Mouse (Mus musculus) hindbrain, postnatal 0 days (tissue): ENCODE results near the gene Fuk. TPM values are rescaled to one million over a fixed set of nuclear protein-coding genes. Genes with fewer than 3 reads are reported as not detected.

Source experiments
- ATAC-seq: fragments of 200-750 bp; cut with Nextera tagmentation; 2 replicates; pipeline ENCODE4 v1.8.0; 2017; ENCODE audit warnings: mild to moderate bottlenecking, moderate TSS enrichment, moderate library complexity
- DNase-seq: peaks from one replicate; pipeline ENCODE4 v3.0.0-alpha.2; 2015; ENCODE audit warnings: low spot score
- H3K27ac ChIP-seq: fragments of 300-500 bp; sonication (generic); 2 replicates; pipeline ENCODE4 v1.5.1; 2014; ENCODE audit warnings: mild to moderate bottlenecking
- H3K27me3 ChIP-seq: fragments of 300-500 bp; sonication (generic); 2 replicates; pipeline ENCODE4 v1.6.1; 2014; ENCODE audit warnings: low read length, mixed read lengths; ENCODE audit not compliant: insufficient read depth
- H3K36me3 ChIP-seq: fragments of 300-500 bp; sonication (generic); 2 replicates; pipeline ENCODE4 v1.6.1; 2014; ENCODE audit warnings: low read length, mixed read lengths; ENCODE audit not compliant: insufficient read depth
- H3K4me1 ChIP-seq: fragments of 300-500 bp; sonication (generic); 2 replicates; pipeline ENCODE4 v1.6.1; 2014; ENCODE audit warnings: antibody characterized with exemption, low read length, mixed read lengths; ENCODE audit not compliant: insufficient read depth
- H3K4me2 ChIP-seq: fragments of 300-500 bp; sonication (generic); 2 replicates; pipeline ENCODE4 v1.6.1; 2014; ENCODE audit warnings: low read depth, mild to moderate bottlenecking, low read length, moderate library complexity, mixed read lengths
- H3K4me3 ChIP-seq: fragments of 300-500 bp; sonication (generic); 2 replicates; pipeline ENCODE4 v1.5.1; 2014; ENCODE audit warnings: low read length
- H3K9ac ChIP-seq: fragments of 300-500 bp; sonication (generic); replicated peaks from 2 replicates; pipeline ENCODE4 v1.6.1; 2014; ENCODE audit warnings: mild to moderate bottlenecking, low read length, moderate library complexity, mixed read lengths
- H3K9me3 ChIP-seq: fragments of 300-500 bp; sonication (generic); 2 replicates; pipeline ENCODE4 v1.6.1; 2016; ENCODE audit warnings: low read length, mixed read lengths
- CTCF ChIP-seq: IDR thresholded peaks from 2 replicates; pipeline ENCODE4 v1.5.1; 2016; ENCODE audit warnings: antibody characterized with exemption, control low read depth, low read depth
- WGBS: fragments of 180-500 bp; shearing (Covaris S2); extraction: QIAGEN DNeasy Blood & Tissue Kit; methylation state at CpG from one replicate; pipeline ENCODE4 v1.1.7; 2014; 5-methylcytosine and 5-hydroxymethylcytosine counted together
- polyA plus RNA-seq: library from polyadenylated mRNA; unstranded; fragments of >200 nt; fragmentation: Nextera tagmentation; extraction: Ambion mirVana; gene quantifications from 2 replicates; pipeline ENCODE4 v1.2.1, GENCODE M21; 2015
- total RNA-seq: library from RNA; depleted of rRNA; stranded (reverse); fragments of >200 nt; gene quantifications from 2 replicates; pipeline ENCODE4 v1.2.3, GENCODE M21; 2014; rRNA removed

Gene Fuk
- total and polyA plus RNA-seq, 2 experiments from 2014 or later = 5.3 to 17.9 TPM

- Histone ChIP-seq H3K4me3 (peak within 1 kb of the TSS; percentile 79), H3K27me3 (no peaks in the 10 kb centered on the region), H3K27ac (peak within 1 kb of the TSS; percentile 94), H3K9me3 (no peaks in the 10 kb centered on the region), H3K36me3 (peaks cover 43% of the 10 kb centered on the region), H3K4me1 (peaks cover 12% of the 10 kb centered on the region), H3K9ac (peak within 1 kb of the TSS; percentile 83), H3K4me2 (peak within 1 kb of the TSS; percentile 88)
- ATAC-seq (peak; percentile 96), DNase-seq (peak; percentile 95)
- peak; percentile 21; the same call in 1 of the 2 replicates for TF ChIP-seq CTCF
- WGBS = under 1% methylated on average over 53 of the region's 53 CpGs
Observed at GRCm38 (mm10) chr8:110846405-110847170, 55.7 kb downstream of the Fuk start, which contains the start of the genes Cog4 and Sf3b3. Gene Cog4 (plus strand): TSS chr8:110846600. Gene Sf3b3 (minus strand): TSS chr8:110846787.

GRCm38 (mm10) chr8:110845821-110846404 is 56.4 kb downstream of the Fuk start:
- peak overlapping the region; percentile 79 for H3K4me3 ChIP-seq
- no peak for ATAC-seq
- DNase-seq = no peak

GRCm38 (mm10) chr8:110844941-110845340 is 57.3 kb downstream of the Fuk start:
- peaks cover 43% of the 10 kb centered on the region for H3K36me3 ChIP-seq
- 86% methylated on average over 3 of the region's 3 CpGs for WGBS

More at GRCm38 (mm10) chr8:110845821-110846404, 56.4 kb downstream of the Fuk start:
- Histone ChIP-seq H3K27me3 (no peaks in the 10 kb centered on the region), H3K36me3 (peaks cover 43% of the 10 kb centered on the region), H3K9ac (peak overlapping the region; percentile 83), H3K4me1 (peaks cover 12% of the 10 kb centered on the region), H3K27ac (peak overlapping the region; percentile 94), H3K4me2 (peak overlapping the region; percentile 88), H3K9me3 (no peaks in the 10 kb centered on the region)
- TF ChIP-seq CTCF = no peak
- WGBS = 12% methylated on average over 17 of the region's 17 CpGs

GRCm38 (mm10) chr8:110843207-110843606 is 59.1 kb downstream of the Fuk start:
- H3K4me2 ChIP-seq = no peak overlapping the region
- H3K4me3 ChIP-seq = no peak overlapping the region
- H3K27ac ChIP-seq = no peak overlapping the region
- H3K4me1 ChIP-seq = peaks cover 12% of the 10 kb centered on the region
- H3K9ac ChIP-seq = no peak overlapping the region
- no peak for TF ChIP-seq CTCF
- DNase-seq (no peak), ATAC-seq (no peak)
- H3K27me3 ChIP-seq = no peaks in the 10 kb centered on the region
- H3K9me3 ChIP-seq = no peaks in the 10 kb centered on the region
- peaks cover 48% of the 10 kb centered on the region for H3K36me3 ChIP-seq
- 83% methylated on average over 5 of the region's 5 CpGs for WGBS

More at GRCm38 (mm10) chr8:110844941-110845340, 57.3 kb downstream of the Fuk start:
- Histone ChIP-seq H3K4me3 (peak overlapping the region; percentile 79; the same call in 1 of the 2 replicates), H3K27ac (no peak overlapping the region), H3K4me2 (peak overlapping the region; percentile 88), H3K9ac (no peak overlapping the region), H3K4me1 (peaks cover 12% of the 10 kb centered on the region), H3K27me3 (no peaks in the 10 kb centered on the region), H3K9me3 (no peaks in the 10 kb centered on the region)
- DNase-seq = no peak
- no peak for TF ChIP-seq CTCF
- ATAC-seq = no peak

- H3K27me3 ChIP-seq = no peaks in the 10 kb centered on the region
- ATAC-seq = no peak
- DNase-seq = no peak
- H3K36me3 ChIP-seq = peaks cover 55% of the 10 kb centered on the region
- TF ChIP-seq CTCF = no peak; the same call in 1 of the 2 replicates
- no peak overlapping the region for H3K9ac ChIP-seq
- H3K9me3 ChIP-seq = no peaks in the 10 kb centered on the region
- no peak overlapping the region for H3K27ac ChIP-seq
- peaks cover 6% of the 10 kb centered on the region; the same call in 1 of the 2 replicates for H3K4me1 ChIP-seq
- WGBS = 94% methylated on average over 3 of the region's 3 CpGs
- no peak overlapping the region for H3K4me3 ChIP-seq
- no peak overlapping the region for H3K4me2 ChIP-seq
Observed at GRCm38 (mm10) chr8:110842012-110842574, 60.2 kb downstream of the Fuk start.

Other genes with a start within 250 kb of the Fuk start
- 76.2 and 81.0 TPM in 2 replicates for gene Mtss1l, start 181.0 kb downstream of the Fuk start, total RNA-seq
- gene Mtss1l, start 181.0 kb downstream of the Fuk start, polyA plus RNA-seq = 32.9 TPM in 2 replicates
- gene Il34, start 96.6 kb downstream of the Fuk start, total RNA-seq = 1.9 and 8.8 TPM in 2 replicates
- gene Il34, start 96.6 kb downstream of the Fuk start, polyA plus RNA-seq = 8.5 and 11.4 TPM in 2 replicates
- 39.5 and 51.9 TPM in 2 replicates for gene Cog4, start 55.9 kb downstream of the Fuk start, total RNA-seq
- 51.4 and 51.6 TPM in 2 replicates for gene Cog4, start 55.9 kb downstream of the Fuk start, polyA plus RNA-seq
- gene Sf3b3, start 55.7 kb downstream of the Fuk start, total RNA-seq = 82.5 and 83.1 TPM in 2 replicates
- gene Sf3b3, start 55.7 kb downstream of the Fuk start, polyA plus RNA-seq = 60.6 and 64.6 TPM in 2 replicates
- gene St3gal2, start 17.4 kb upstream of the Fuk start, total RNA-seq = 32.2 and 39.6 TPM in 2 replicates
- 19.9 and 20.2 TPM in 2 replicates for gene St3gal2, start 17.4 kb upstream of the Fuk start, polyA plus RNA-seq
- 30.9 and 35.1 TPM in 2 replicates for gene Ddx19a, start 95.3 kb upstream of the Fuk start, total RNA-seq
- 10.8 and 10.9 TPM in 2 replicates for gene Ddx19a, start 95.3 kb upstream of the Fuk start, polyA plus RNA-seq
- 12.8 and 13.1 TPM in 2 replicates for gene Ddx19b, start 129.3 kb upstream of the Fuk start, total RNA-seq
- 5.4 and 5.8 TPM in 2 replicates for gene Ddx19b, start 129.3 kb upstream of the Fuk start, polyA plus RNA-seq
- 97.9 and 99.5 TPM in 2 replicates for gene Aars, start 130.7 kb upstream of the Fuk start, total RNA-seq
- 74.3 and 82.2 TPM in 2 replicates for gene Aars, start 130.7 kb upstream of the Fuk start, polyA plus RNA-seq
- 11.8 TPM in 1 of 2 replicates, not detected in the other for gene Exosc6, start 153.9 kb upstream of the Fuk start, total RNA-seq
- gene Exosc6, start 153.9 kb upstream of the Fuk start, polyA plus RNA-seq = not detected in 2 replicates
- gene Clec18a, start 189.9 kb upstream of the Fuk start, total RNA-seq = not detected in 2 replicates
- gene Clec18a, start 189.9 kb upstream of the Fuk start, polyA plus RNA-seq = 0.55 and 0.58 TPM in 2 replicates
- gene Pdpr, start 192.1 kb upstream of the Fuk start, total RNA-seq = 29.6 and 34.0 TPM in 2 replicates
- gene Pdpr, start 192.1 kb upstream of the Fuk start, polyA plus RNA-seq = 10.3 and 10.7 TPM in 2 replicates